Comparison of ENCODE assay signal across 8 mouse cellular contexts in genomic region chr10:44474256-44474655, GRCm38 (mm10). TPM values are rescaled to one million over a fixed set of nuclear protein-coding genes. Genes with fewer than 3 reads are reported as not detected.
DNase-seq lines count a peak whose midpoint lies in the region; ATAC-seq and TF ChIP-seq lines count a peak whose summit lies in the region.

No protein-coding gene starts in this region.

- no peaks in the 10 kb centered on the region for H3K9me3 ChIP-seq in liver, embryonic 16.5 days (replicated peaks; ENCODE audit: control insufficient read depth, low read length)
- H3K9me3 ChIP-seq in liver, embryonic 11.5 days (ENCODE audit: control insufficient read depth, low read length) = no peaks in the 10 kb centered on the region
- H3K9me3 ChIP-seq in forebrain, postnatal 0 days (ENCODE audit: low read length) = no peaks in the 10 kb centered on the region
- H3K9me3 ChIP-seq in midbrain, postnatal 0 days (ENCODE audit: low read length) = no peaks in the 10 kb centered on the region

- H3K27me3 ChIP-seq in liver, embryonic 16.5 days (ENCODE audit: control insufficient read depth, insufficient read depth, low read depth, low read length) = peaks cover 3% of the 10 kb centered on the region
- peaks cover 7% of the 10 kb centered on the region for H3K27me3 ChIP-seq in liver, embryonic 11.5 days (replicated peaks; ENCODE audit: control insufficient read depth, insufficient read depth, low read length)
- H3K27me3 ChIP-seq in forebrain, postnatal 0 days (ENCODE audit: insufficient read depth, low read length) = peaks cover 3% of the 10 kb centered on the region; the same call in 1 of the 2 replicates
- no peaks in the 10 kb centered on the region for H3K27me3 ChIP-seq in midbrain, postnatal 0 days (ENCODE audit: insufficient read depth, low read length)

- H3K4me2 ChIP-seq in liver, embryonic 16.5 days (ENCODE audit: low read depth, low read length) = no peak overlapping the region
- H3K4me2 ChIP-seq in liver, embryonic 11.5 days = no peak overlapping the region
- H3K4me2 ChIP-seq in forebrain, postnatal 0 days (ENCODE audit: low read depth) = no peak overlapping the region
- H3K4me2 ChIP-seq in midbrain, postnatal 0 days (ENCODE audit: low read depth, low read length, poor library complexity, severe bottlenecking) = no peak overlapping the region

- H3K9ac ChIP-seq in liver, embryonic 16.5 days (ENCODE audit: low read depth, low read length) = no peak overlapping the region
- H3K9ac ChIP-seq in liver, embryonic 11.5 days (ENCODE audit: low read depth, low read length) = no peak overlapping the region
- no peak overlapping the region for H3K9ac ChIP-seq in forebrain, postnatal 0 days
- H3K9ac ChIP-seq in midbrain, postnatal 0 days (replicated peaks; ENCODE audit: low read length, poor library complexity, severe bottlenecking) = no peak overlapping the region

- TF ChIP-seq CTCF in forebrain, postnatal 0 days (IDR thresholded peaks at IDR 0.05; ENCODE audit: low read depth) = no peak
- TF ChIP-seq CTCF in midbrain, postnatal 0 days (IDR thresholded peaks at IDR 0.05) = no peak

- no peak overlapping the region for H3K27ac ChIP-seq in liver, embryonic 16.5 days (ENCODE audit: low read length)
- H3K27ac ChIP-seq in liver, embryonic 11.5 days (ENCODE audit: low read depth, low read length) = no peak overlapping the region
- no peak overlapping the region for H3K27ac ChIP-seq in forebrain, postnatal 0 days (ENCODE audit: low read depth, low read length)
- no peak overlapping the region for H3K27ac ChIP-seq in midbrain, postnatal 0 days (ENCODE audit: low read depth, low read length)

- no peaks in the 10 kb centered on the region for H3K4me1 ChIP-seq in liver, embryonic 16.5 days (ENCODE audit: control insufficient read depth, low read depth, low read length)
- H3K4me1 ChIP-seq in liver, embryonic 11.5 days (replicated peaks; ENCODE audit: control insufficient read depth, insufficient read depth, low read length) = 0 out of 2 replicates have a peak, but pooled peaks cover 2% of the 10 kb centered on the region
- no peaks in the 10 kb centered on the region for H3K4me1 ChIP-seq in forebrain, postnatal 0 days (ENCODE audit: insufficient read depth)
- H3K4me1 ChIP-seq in midbrain, postnatal 0 days (ENCODE audit: insufficient read depth, low read length) = no peaks in the 10 kb centered on the region

- no peak overlapping the region for H3K4me3 ChIP-seq in liver, embryonic 16.5 days (ENCODE audit: low read depth, low read length)
- no peak overlapping the region for H3K4me3 ChIP-seq in liver, embryonic 11.5 days (ENCODE audit: low read depth, low read length)
- no peak overlapping the region for H3K4me3 ChIP-seq in forebrain, postnatal 0 days (ENCODE audit: low read depth, low read length)
- H3K4me3 ChIP-seq in midbrain, postnatal 0 days (ENCODE audit: low read depth, low read length) = no peak overlapping the region

- DNase-seq in liver, embryonic 11.5 days (ENCODE audit: low spot score) = no peak
- peak; percentile 38 for DNase-seq in forebrain, postnatal 0 days
- DNase-seq in kidney, adult 8-10 months = peak; percentile 58 to 65
- peak; percentile 72 for DNase-seq in midbrain, postnatal 0 days (ENCODE audit: low spot score)
- DNase-seq in cerebellum, postnatal 4 days (ENCODE audit: low spot score in 2 of 2) = no peak
- no peak for DNase-seq in thymus, postnatal 25 days

- H3K36me3 ChIP-seq in liver, embryonic 16.5 days (ENCODE audit: control insufficient read depth, insufficient read depth) = no peaks in the 10 kb centered on the region
- no peaks in the 10 kb centered on the region for H3K36me3 ChIP-seq in liver, embryonic 11.5 days (ENCODE audit: control insufficient read depth, insufficient read depth, low read length)
- no peaks in the 10 kb centered on the region for H3K36me3 ChIP-seq in forebrain, postnatal 0 days (ENCODE audit: insufficient read depth)
- H3K36me3 ChIP-seq in midbrain, postnatal 0 days (ENCODE audit: insufficient read depth, low read length) = no peaks in the 10 kb centered on the region

- ATAC-seq in liver, embryonic 16.5 days (ENCODE audit: low read depth) = peak; percentile 81
- no peak for ATAC-seq in liver, embryonic 11.5 days (replicated peaks; ENCODE audit: low FRiP score)
- peak; percentile 66 for ATAC-seq in forebrain, postnatal 0 days
- no peak for ATAC-seq in midbrain, postnatal 0 days (ENCODE audit: low FRiP score)
- no peak for ATAC-seq in cerebellum, adult (ENCODE audit: insufficient number of reproducible peaks, low FRiP score, low TSS enrichment)

- 38% methylated on average over 10 of the region's 10 CpGs for WGBS in liver, embryonic 16.5 days (ENCODE audit: insufficient replicate concordance)
- 65% methylated on average over 10 of the region's 10 CpGs for WGBS in liver, embryonic 11.5 days
- 27% methylated on average over 10 of the region's 10 CpGs for WGBS in forebrain, postnatal 0 days
- 48% methylated on average over 10 of the region's 10 CpGs for WGBS in midbrain, postnatal 0 days

RNA-seq across cellular contexts. Expression of gene Prdm1, which starts 54.0 kb away (rescaled TPM):
- 0.33 and 0.54 TPM in 2 replicates for polyA plus RNA-seq in liver, embryonic 16.5 days (2015; fragmentation: Nextera tagmentation; extraction: Ambion mirVana)
- 0.62 and 0.97 TPM in 2 replicates for polyA plus RNA-seq in liver, embryonic 11.5 days (2014; fragmentation: Nextera tagmentation; extraction: Ambion mirVana)
- 0.71 and 1.0 TPM in 2 replicates for total RNA-seq in forebrain, postnatal 0 days (2014; rRNA removed)
- polyA plus RNA-seq in forebrain, postnatal 0 days (2015; fragmentation: Nextera tagmentation; extraction: Ambion mirVana) = 0.23 and 0.25 TPM in 2 replicates
- total RNA-seq in midbrain, postnatal 0 days (2014; rRNA removed) = 0.42 and 2.0 TPM in 2 replicates
- polyA plus RNA-seq in midbrain, postnatal 0 days (2015; fragmentation: Nextera tagmentation; extraction: Ambion mirVana) = 0.09 and 0.12 TPM in 2 replicates

Comparison
In these comparisons a context has a peak if more than half of its experiments do, and no peak if none do; other contexts are left out.
1. ATAC-seq: peak in liver, embryonic 16.5 days (single experiment) and forebrain, postnatal 0 days (single experiment); none in liver, embryonic 11.5 days (single experiment), midbrain, postnatal 0 days (single experiment) and cerebellum, adult (single experiment).
2. DNase-seq: peak in forebrain, postnatal 0 days (single experiment), kidney, adult 8-10 months (2 of 2) and midbrain, postnatal 0 days (single experiment); none in liver, embryonic 11.5 days (single experiment), cerebellum, postnatal 4 days (0 of 2) and thymus, postnatal 25 days (single experiment).